ENCODE assay signal across 26 mouse cellular contexts in the genomic region with DNA sequence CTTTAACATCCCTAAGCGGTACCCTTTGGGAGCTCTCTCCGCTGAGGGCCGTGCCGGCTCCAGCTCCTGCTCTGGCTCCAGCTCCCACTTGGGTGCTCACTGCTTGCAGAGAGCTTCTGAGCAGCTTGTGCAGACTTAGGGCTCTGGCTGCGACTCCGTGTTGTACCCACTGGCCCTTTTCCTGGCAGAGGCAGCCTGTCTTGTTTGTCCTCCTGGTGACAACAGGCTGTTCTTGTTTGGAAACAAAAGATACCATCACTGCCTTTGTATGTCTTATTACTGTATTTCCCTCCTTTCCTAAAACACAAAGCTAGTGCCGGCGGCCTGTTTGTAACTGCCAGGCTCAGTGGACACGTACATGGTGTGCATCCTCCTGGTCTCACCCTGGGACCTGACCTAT. TPM values are rescaled to one million over a fixed set of nuclear protein-coding genes. Genes with fewer than 3 reads are reported as not detected.
A peak's percentile ranks its signal among the peaks of the same experiment; 100 is the strongest.
DNase-seq lines count a peak whose midpoint lies in the region; ATAC-seq and TF ChIP-seq lines count a peak whose summit lies in the region.
"Had no signal": no experiment of that assay in that cellular context is flagged by ENCODE, and none has a peak within 500 bp of the region (broad histone marks: within the 10 kb centered on the region; RNA-seq: fewer than 3 reads in every experiment).

No protein-coding gene starts in this region.

- H3K27me3 ChIP-seq in forebrain, postnatal 0 days (ENCODE audit: insufficient read depth, low read length): no peaks in the 10 kb centered on the region
- no peaks in the 10 kb centered on the region for H3K27me3 ChIP-seq in forebrain, embryonic 16.5 days (replicated peaks; ENCODE audit: control insufficient read depth, insufficient read depth, low read length)
- H3K27me3 ChIP-seq: embryonic facial prominence, embryonic 12.5 days; forebrain, embryonic 12.5 days; hindbrain, embryonic 15.5 days; intestine, embryonic 15.5 days; limb, embryonic 12.5 days; megakaryocyte, embryonic 14.5 days; midbrain, embryonic 13.5 days had no signal

- no peak for TF ChIP-seq CTCF in forebrain, postnatal 0 days (IDR thresholded peaks at IDR 0.05; ENCODE audit: low read depth)

- no peak overlapping the region for H3K27ac ChIP-seq in forebrain, postnatal 0 days (ENCODE audit: low read depth, low read length)
- no peak overlapping the region for H3K27ac ChIP-seq in forebrain, embryonic 16.5 days (ENCODE audit: low read length)
- H3K27ac ChIP-seq: embryonic facial prominence, embryonic 12.5 days; forebrain, embryonic 12.5 days; gastrocnemius, adult 2 months; heart, embryonic 10.5 days; hindbrain, embryonic 15.5 days; intestine, embryonic 15.5 days; limb, embryonic 12.5 days; midbrain, embryonic 13.5 days had no signal

- H3K9ac ChIP-seq in forebrain, postnatal 0 days: no peak overlapping the region
- no peak overlapping the region for H3K9ac ChIP-seq in forebrain, embryonic 16.5 days (replicated peaks; ENCODE audit: low read depth, low read length)
- H3K9ac ChIP-seq: embryonic facial prominence, embryonic 12.5 days; forebrain, embryonic 12.5 days; hindbrain, embryonic 15.5 days; intestine, embryonic 15.5 days; limb, embryonic 12.5 days; liver, postnatal 0 days; midbrain, embryonic 13.5 days had no signal

- 0 out of 2 replicates have a peak, but pooled peaks have one; percentile 21 for ATAC-seq in cerebellum, adult (ENCODE audit: insufficient number of reproducible peaks, low FRiP score, low TSS enrichment)
- peak; percentile 71 for ATAC-seq in forebrain, postnatal 0 days
- no peak for ATAC-seq in forebrain, embryonic 16.5 days
- ATAC-seq: activated CD4-positive, CD25-positive, alpha-beta regulatory T cell, adult 4 months; intestine, embryonic 15.5 days; liver, postnatal 0 days; midbrain, embryonic 13.5 days had no signal

- DNase-seq in cerebellum, adult 9-10 months: no peak
- no peak for DNase-seq in forebrain, postnatal 0 days
- DNase-seq in urinary bladder, postnatal 14 days (ENCODE audit: low spot score): peak; percentile 43
- no peak for DNase-seq in urinary bladder, adult 2 months (ENCODE audit: low spot score)
- no peak for DNase-seq in kidney, postnatal 4 days
- DNase-seq: adrenal gland, adult 8-10 months; gastrocnemius, adult 2 months; heart, postnatal 4 days; kidney, adult 9 months; kidney, postnatal 14 days; liver, postnatal 0 days; lung, postnatal 14 days; right cerebral cortex, adult 18-20 months had no signal

- H3K36me3 ChIP-seq in forebrain, postnatal 0 days (ENCODE audit: insufficient read depth): 0 out of 2 replicates have a peak, but pooled peaks cover 3% of the 10 kb centered on the region
- no peaks in the 10 kb centered on the region for H3K36me3 ChIP-seq in forebrain, embryonic 16.5 days (ENCODE audit: control insufficient read depth, insufficient read depth)
- H3K36me3 ChIP-seq: embryonic facial prominence, embryonic 12.5 days; forebrain, embryonic 12.5 days; heart, embryonic 10.5 days; hindbrain, embryonic 15.5 days; intestine, embryonic 15.5 days; midbrain, embryonic 13.5 days had no signal

- WGBS in forebrain, postnatal 0 days: 48% methylated on average over 9 of the region's 9 CpGs
- WGBS in forebrain, embryonic 16.5 days: 67% methylated on average over 9 of the region's 9 CpGs

- H3K4me1 ChIP-seq in forebrain, postnatal 0 days (ENCODE audit: insufficient read depth): 0 out of 2 replicates have a peak, but pooled peaks cover 8% of the 10 kb centered on the region
- H3K4me1 ChIP-seq in forebrain, embryonic 16.5 days (replicated peaks; ENCODE audit: control insufficient read depth, insufficient read depth, low read length): peaks cover 7% of the 10 kb centered on the region

- no peak overlapping the region for H3K4me2 ChIP-seq in forebrain, postnatal 0 days (ENCODE audit: low read depth)
- no peak overlapping the region for H3K4me2 ChIP-seq in forebrain, embryonic 16.5 days (ENCODE audit: low read length)
- H3K4me2 ChIP-seq: embryonic facial prominence, embryonic 12.5 days; forebrain, embryonic 12.5 days; hindbrain, embryonic 15.5 days; intestine, embryonic 15.5 days; limb, embryonic 12.5 days; liver, embryonic 11.5 days; midbrain, embryonic 13.5 days had no signal

- H3K4me3 ChIP-seq in forebrain, postnatal 0 days (ENCODE audit: low read depth, low read length): no peak overlapping the region
- H3K4me3 ChIP-seq in forebrain, embryonic 16.5 days (replicated peaks; ENCODE audit: low read length): no peak overlapping the region
- H3K4me3 ChIP-seq: embryonic facial prominence, embryonic 12.5 days; erythroblast, embryonic 14.5 days; forebrain, embryonic 12.5 days; gastrocnemius, adult 2 months; heart, embryonic 10.5 days; hindbrain, embryonic 15.5 days; intestine, embryonic 15.5 days; limb, embryonic 12.5 days; megakaryocyte, embryonic 14.5 days; midbrain, embryonic 13.5 days had no signal

- no peaks in the 10 kb centered on the region for H3K9me3 ChIP-seq in forebrain, postnatal 0 days (ENCODE audit: low read length)
- H3K9me3 ChIP-seq in forebrain, embryonic 16.5 days (ENCODE audit: control insufficient read depth, low read length): no peaks in the 10 kb centered on the region
- H3K9me3 ChIP-seq: embryonic facial prominence, embryonic 12.5 days; forebrain, embryonic 12.5 days; heart, embryonic 10.5 days; hindbrain, embryonic 15.5 days; intestine, embryonic 15.5 days; limb, embryonic 12.5 days; megakaryocyte, embryonic 14.5 days; midbrain, embryonic 13.5 days had no signal

RNA-seq across cellular contexts. Expression of gene Bcr, which starts 53.2 kb away (rescaled TPM):
- total RNA-seq in forebrain, postnatal 0 days (2014; rRNA removed): 44.9 and 49.6 TPM in 2 replicates
- polyA plus RNA-seq in forebrain, postnatal 0 days (2015; fragmentation: Nextera tagmentation; extraction: Ambion mirVana): 6.9 and 10.1 TPM in 2 replicates
- polyA plus RNA-seq in forebrain, embryonic 16.5 days (2015; fragmentation: Nextera tagmentation; extraction: Ambion mirVana): 14.8 and 17.6 TPM in 2 replicates
- 35.5 and 39.5 TPM in 2 replicates for polyA plus RNA-seq in urinary bladder, adult 2 months (2012; rRNA removed)
